Mouse (Mus musculus) stomach, postnatal 0 days (tissue): ENCODE measurements around the gene Stk39. TPM values are rescaled to one million over a fixed set of nuclear protein-coding genes. Genes with fewer than 3 reads are reported as not detected.

ENCODE experiments used
- ATAC-seq: fragments of 200-750 bp; cut with Nextera tagmentation; 2 replicates; pipeline ENCODE4 v1.8.0; 2017; ENCODE audit not compliant: low FRiP score, low TSS enrichment
- DNase-seq: peaks from one replicate; pipeline ENCODE4 v3.0.0-alpha.2; 2016; ENCODE audit warnings: low spot score
- H3K27ac ChIP-seq: fragments of 300-500 bp; sonication (generic); replicated peaks from 2 replicates; pipeline ENCODE4 v1.5.1; 2014; ENCODE audit warnings: mild to moderate bottlenecking, control low read depth
- H3K27me3 ChIP-seq: fragments of 300-500 bp; sonication (generic); 2 replicates; pipeline ENCODE4 v1.6.1; 2014; ENCODE audit warnings: low read length; ENCODE audit not compliant: control insufficient read depth, insufficient read depth
- H3K36me3 ChIP-seq: fragments of 300-500 bp; sonication (generic); 2 replicates; pipeline ENCODE4 v1.6.1; 2014; ENCODE audit warnings: low read length, mixed read lengths; ENCODE audit not compliant: control insufficient read depth, insufficient read depth
- H3K4me1 ChIP-seq: fragments of 300-500 bp; sonication (generic); replicated peaks from 2 replicates; pipeline ENCODE4 v1.6.1; 2014; ENCODE audit warnings: antibody characterized with exemption; ENCODE audit not compliant: control insufficient read depth, insufficient read depth
- H3K4me2 ChIP-seq: fragments of 300-500 bp; sonication (generic); replicated peaks from 2 replicates; pipeline ENCODE4 v1.6.1; 2014; ENCODE audit warnings: low read depth, mild to moderate bottlenecking, control low read depth, moderate library complexity
- H3K4me3 ChIP-seq: fragments of 300-500 bp; sonication (generic); 2 replicates; pipeline ENCODE4 v1.5.1; 2014; ENCODE audit warnings: low read depth, low read length, control low read depth
- H3K9ac ChIP-seq: fragments of 300-500 bp; sonication (generic); 2 replicates; pipeline ENCODE4 v1.6.1; 2014; ENCODE audit warnings: mild to moderate bottlenecking, low read length, control low read depth, mixed read lengths
- H3K9me3 ChIP-seq: fragments of 300-500 bp; sonication (generic); 2 replicates; pipeline ENCODE4 v1.6.1; 2016; ENCODE audit warnings: low read length; ENCODE audit not compliant: control insufficient read depth
- CTCF ChIP-seq: IDR thresholded peaks from 2 replicates; pipeline ENCODE4 v1.5.1; 2016; ENCODE audit warnings: antibody characterized with exemption, low read depth, mild to moderate bottlenecking, moderate library complexity
- EP300 ChIP-seq: optimal IDR thresholded peaks from 2 replicates; pipeline ENCODE3; 2016; ENCODE audit warnings: antibody characterized with exemption
- WGBS: fragments of 180-500 bp; shearing (Covaris S2); extraction: QIAGEN DNeasy Blood & Tissue Kit; methylation state at CpG from one replicate; pipeline ENCODE4 v1.1.7; 2014; 5-methylcytosine and 5-hydroxymethylcytosine counted together
- polyA plus RNA-seq: library from polyadenylated mRNA; unstranded; fragments of >200 nt; fragmentation: Nextera tagmentation; extraction: Ambion mirVana; gene quantifications from 2 replicates; pipeline ENCODE4 v1.2.1, GENCODE M21; 2015

Stk39 gene
- polyA plus RNA-seq, 1 experiment from 2014 or later, result 23.6 TPM

GRCm38 (mm10) chr2:68348966-68349365, 123.1 kb downstream of the Stk39 start:
- H3K36me3 ChIP-seq, result no peaks in the 10 kb centered on the region
- H3K9ac ChIP-seq, result no peak overlapping the region
- ATAC-seq (no peak), DNase-seq (no peak)
- no peaks in the 10 kb centered on the region for H3K4me1 ChIP-seq
- 76% methylated on average over 12 of the region's 12 CpGs for WGBS
- H3K27ac ChIP-seq, result no peak overlapping the region
- no peaks in the 10 kb centered on the region for H3K9me3 ChIP-seq
- no peaks in the 10 kb centered on the region for H3K27me3 ChIP-seq
- H3K4me3 ChIP-seq, result no peak overlapping the region
- H3K4me2 ChIP-seq, result no peak overlapping the region
- TF ChIP-seq CTCF (no peak), EP300 (no peak)

- ATAC-seq (no peak), DNase-seq (no peak)
- no peak overlapping the region; the same call in 1 of the 2 replicates for H3K9ac ChIP-seq
- H3K9me3 ChIP-seq, result no peaks in the 10 kb centered on the region
- 54% methylated on average over 8 of the region's 8 CpGs for WGBS
- H3K27me3 ChIP-seq, result no peaks in the 10 kb centered on the region
- no peak overlapping the region for H3K27ac ChIP-seq
- no peak overlapping the region for H3K4me3 ChIP-seq
- no peak overlapping the region for H3K4me2 ChIP-seq
- TF ChIP-seq EP300 (no peak), CTCF (no peak)
- H3K36me3 ChIP-seq, result peaks cover 3% of the 10 kb centered on the region; the same call in 1 of the 2 replicates
- no peaks in the 10 kb centered on the region for H3K4me1 ChIP-seq
Observed at GRCm38 (mm10) chr2:68346606-68347237, 125.3 kb downstream of the Stk39 start.

- Histone ChIP-seq H3K4me1 (no peaks in the 10 kb centered on the region), H3K9me3 (no peaks in the 10 kb centered on the region), H3K4me2 (no peak overlapping the region), H3K27ac (no peak overlapping the region), H3K27me3 (no peaks in the 10 kb centered on the region), H3K36me3 (peaks cover 3% of the 10 kb centered on the region; the same call in 1 of the 2 replicates), H3K4me3 (no peak overlapping the region), H3K9ac (no peak overlapping the region)
- 60% methylated on average over 9 of the region's 9 CpGs for WGBS
- ATAC-seq, result no peak
- no peak for DNase-seq
- no peak for TF ChIP-seq EP300
- no peak for TF ChIP-seq CTCF
Observed at GRCm38 (mm10) chr2:68345269-68345668, 126.8 kb downstream of the Stk39 start.

GRCm38 (mm10) chr2:68343751-68344150, 128.3 kb downstream of the Stk39 start:
- Histone ChIP-seq H3K9ac (no peak overlapping the region), H3K27me3 (no peaks in the 10 kb centered on the region), H3K9me3 (no peaks in the 10 kb centered on the region), H3K4me2 (no peak overlapping the region), H3K4me3 (no peak overlapping the region), H3K4me1 (no peaks in the 10 kb centered on the region), H3K27ac (no peak overlapping the region), H3K36me3 (peaks cover 3% of the 10 kb centered on the region; the same call in 1 of the 2 replicates)
- no peak for ATAC-seq
- TF ChIP-seq CTCF (no peak), EP300 (no peak)
- WGBS, result 90% methylated on average over 4 of the region's 4 CpGs
- DNase-seq, result no peak

GRCm38 (mm10) chr2:68342122-68342646, 129.9 kb downstream of the Stk39 start:
- Histone ChIP-seq H3K36me3 (peaks cover 3% of the 10 kb centered on the region; the same call in 1 of the 2 replicates), H3K4me3 (no peak overlapping the region), H3K27me3 (no peaks in the 10 kb centered on the region), H3K4me2 (no peak overlapping the region), H3K4me1 (no peaks in the 10 kb centered on the region), H3K9ac (no peak overlapping the region), H3K27ac (no peak overlapping the region), H3K9me3 (no peaks in the 10 kb centered on the region)
- 82% methylated on average over 7 of the region's 7 CpGs for WGBS
- TF ChIP-seq EP300, result no peak
- TF ChIP-seq CTCF, result no peak
- no peak for ATAC-seq
- no peak for DNase-seq

GRCm38 (mm10) chr2:68336913-68337312, 135.2 kb downstream of the Stk39 start:
- Histone ChIP-seq H3K4me1 (no peaks in the 10 kb centered on the region), H3K9me3 (no peaks in the 10 kb centered on the region), H3K36me3 (no peaks in the 10 kb centered on the region), H3K27me3 (no peaks in the 10 kb centered on the region), H3K4me2 (no peak overlapping the region), H3K4me3 (no peak overlapping the region), H3K27ac (no peak overlapping the region), H3K9ac (no peak overlapping the region)
- no peak for ATAC-seq
- TF ChIP-seq EP300 (no peak), CTCF (no peak)
- no peak for DNase-seq
- 82% methylated on average over 6 of the region's 6 CpGs for WGBS
